Mouse (Mus musculus): ENCODE measurements at regions not wholly inside any gene's neighbourhood (a gene's known extent, or its start where the extent isn't known, plus 50 kb on each side); places are given as distances from the start of the nearest gene placed in this dataset.

DNA sequence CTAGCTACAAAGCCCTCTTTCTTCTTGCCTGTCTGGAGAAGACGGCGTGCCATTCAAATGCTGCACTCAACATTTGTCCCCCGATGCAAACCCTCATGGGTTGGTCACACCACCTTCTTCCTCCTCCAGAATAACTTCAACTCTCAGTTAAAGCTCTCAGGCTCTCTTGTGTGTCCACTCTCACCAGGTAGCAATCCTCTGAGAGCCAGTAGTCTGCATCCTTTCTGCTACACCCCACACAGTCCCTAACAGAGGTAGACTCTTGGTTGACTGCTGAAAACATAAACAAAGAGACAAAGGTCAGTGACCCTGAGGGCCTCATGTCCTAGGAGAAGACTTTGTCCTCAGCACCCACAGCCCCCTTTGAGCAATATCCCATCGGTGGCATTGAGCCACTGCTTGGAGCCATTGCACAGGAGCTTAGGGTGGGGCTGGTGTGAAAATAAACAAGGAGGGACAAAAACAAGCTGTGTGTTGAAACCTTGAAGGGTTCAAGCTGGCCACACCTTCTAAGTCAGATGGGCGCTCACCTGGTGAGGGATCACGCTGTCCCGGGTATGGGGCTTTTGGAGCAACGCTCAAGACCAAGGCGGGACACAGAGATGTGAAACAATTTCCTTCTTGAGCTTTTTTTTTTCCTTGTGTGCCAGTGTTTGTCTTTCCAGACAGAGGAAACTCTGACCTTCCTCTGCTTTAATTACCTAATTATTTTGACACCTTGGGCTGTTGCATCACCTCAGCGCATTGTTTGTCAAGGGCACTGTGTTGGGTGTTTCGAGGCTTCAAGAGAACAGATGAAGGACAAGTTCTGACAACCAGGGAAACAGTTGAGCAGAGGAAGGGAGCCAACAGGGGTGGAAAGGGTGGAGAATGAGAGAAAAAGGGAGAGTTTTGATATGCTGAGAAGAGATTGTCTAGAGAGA lies 101.4 kb upstream of the Bcl6 start:
- DNase-seq (ENCODE audit: low spot score): peak; percentile 54
- 78% methylated on average over 11 of the region's 11 CpGs for WGBS
- H3K4me3 ChIP-seq: no peak overlapping the region
- no peaks in the 10 kb centered on the region for H3K4me1 ChIP-seq
- no peaks in the 10 kb centered on the region for H3K36me3 ChIP-seq
- no peak overlapping the region for H3K27ac ChIP-seq
- H3K27me3 ChIP-seq (ENCODE audit: insufficient read depth, poor library complexity, severe bottlenecking): no peaks in the 10 kb centered on the region
- H3K9me3 ChIP-seq: no peaks in the 10 kb centered on the region

DNA sequence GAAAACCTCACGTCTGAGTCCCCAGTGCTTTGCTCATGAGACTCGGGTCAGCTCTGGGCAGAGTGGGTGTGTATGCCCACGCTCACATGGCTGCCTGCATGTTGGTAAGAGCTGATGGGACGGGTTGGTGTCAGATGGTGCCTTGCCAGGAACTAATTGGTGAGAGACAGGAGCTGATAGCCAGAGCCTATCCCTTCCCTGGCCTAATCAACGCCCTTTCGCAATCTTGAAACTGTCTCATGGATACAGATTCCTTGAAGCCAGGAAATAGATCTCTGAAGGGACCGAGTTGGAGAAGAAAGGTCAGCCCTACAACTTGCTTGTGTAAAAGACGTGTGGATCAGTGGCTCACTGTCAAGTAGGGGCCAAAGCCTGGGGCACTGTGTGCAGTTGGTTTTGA lies 95.3 kb upstream of the Bcl6 start:
- peak; percentile 73 for DNase-seq (ENCODE audit: low spot score)
- WGBS: 43% methylated on average over 8 of the region's 8 CpGs
- Histone ChIP-seq H3K4me1 (peaks cover 7% of the 10 kb centered on the region; the same call in 1 of the 2 replicates), H3K9me3 (no peaks in the 10 kb centered on the region), H3K27me3 (ENCODE audit: insufficient read depth, poor library complexity, severe bottlenecking) (no peaks in the 10 kb centered on the region), H3K27ac (no peak overlapping the region), H3K36me3 (no peaks in the 10 kb centered on the region), H3K4me3 (no peak overlapping the region)

DNA sequence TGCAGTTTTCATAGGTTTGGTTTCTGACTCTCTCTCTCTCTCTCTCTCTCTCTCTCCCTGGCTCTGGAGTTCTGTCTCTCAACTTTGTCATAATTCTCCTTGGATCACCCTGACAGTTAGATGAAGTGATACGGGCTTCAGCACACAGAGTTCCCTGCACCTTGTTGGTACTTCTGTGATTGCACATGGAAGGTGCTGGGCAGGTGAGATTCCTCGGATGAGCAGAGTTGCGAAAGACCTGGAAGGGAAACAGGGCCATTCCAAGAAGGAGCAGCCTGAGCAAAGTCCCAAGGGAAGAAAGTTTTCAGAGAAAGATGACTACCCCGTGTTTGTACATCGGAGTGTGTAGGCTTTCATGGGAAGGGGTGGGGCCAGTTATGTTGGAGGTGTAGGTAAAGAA lies 91.8 kb upstream of the Bcl6 start:
- H3K9me3 ChIP-seq: no peaks in the 10 kb centered on the region
- 89% methylated on average over 5 of the region's 5 CpGs for WGBS
- H3K27me3 ChIP-seq (ENCODE audit: insufficient read depth, poor library complexity, severe bottlenecking): no peaks in the 10 kb centered on the region
- H3K4me3 ChIP-seq: no peak overlapping the region
- H3K36me3 ChIP-seq: no peaks in the 10 kb centered on the region
- peaks cover 7% of the 10 kb centered on the region; the same call in 1 of the 2 replicates for H3K4me1 ChIP-seq
- DNase-seq (ENCODE audit: low spot score): peak; percentile 24
- H3K27ac ChIP-seq: no peak overlapping the region

- no peaks in the 10 kb centered on the region for H3K9me3 ChIP-seq
- no peak overlapping the region for H3K27ac ChIP-seq
- H3K4me3 ChIP-seq: no peak overlapping the region
- 0 out of 2 replicates have a peak, but pooled peaks cover 7% of the 10 kb centered on the region for H3K27me3 ChIP-seq (ENCODE audit: insufficient read depth, poor library complexity, severe bottlenecking)
- H3K36me3 ChIP-seq: no peaks in the 10 kb centered on the region
- H3K4me1 ChIP-seq: peaks cover 3% of the 10 kb centered on the region; the same call in 1 of the 2 replicates
- WGBS: 78% methylated on average over 1 of the region's 1 CpGs
- DNase-seq (ENCODE audit: low spot score): peak; percentile 11
Measured at GRCm38 (mm10) chr16:24078622-24079021, 90.0 kb upstream of the Bcl6 start.

- Histone ChIP-seq H3K9me3 (no peaks in the 10 kb centered on the region), H3K36me3 (no peaks in the 10 kb centered on the region), H3K27ac (no peak overlapping the region), H3K4me3 (no peak overlapping the region), H3K4me1 (no peaks in the 10 kb centered on the region), H3K27me3 (ENCODE audit: insufficient read depth, poor library complexity, severe bottlenecking) (0 out of 2 replicates have a peak, but pooled peaks cover 10% of the 10 kb centered on the region)
- DNase-seq (ENCODE audit: low spot score): no peak
- WGBS: 78% methylated on average over 2 of the region's 2 CpGs
Measured at GRCm38 (mm10) chr16:24077428-24077827, 88.8 kb upstream of the Bcl6 start.

DNA sequence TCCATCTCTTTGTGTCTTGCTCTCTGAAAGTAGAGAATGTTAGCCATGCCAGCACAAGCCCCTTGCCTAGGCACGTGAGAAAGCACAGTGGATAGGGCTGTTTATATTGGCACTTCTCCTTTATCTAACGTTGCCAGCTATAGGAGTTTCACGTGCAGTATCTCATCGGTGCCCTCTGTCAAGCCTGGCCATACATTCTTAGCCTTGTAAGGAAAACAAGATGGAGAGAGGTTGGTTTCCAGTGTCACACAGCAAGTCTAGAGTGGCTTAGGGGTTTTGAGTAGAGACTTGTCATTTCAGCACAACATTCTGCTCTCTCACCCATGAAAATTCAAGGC lies 88.1 kb upstream of the Bcl6 start:
- H3K27me3 ChIP-seq (ENCODE audit: insufficient read depth, poor library complexity, severe bottlenecking): peaks cover 17% of the 10 kb centered on the region; the same call in 1 of the 2 replicates
- H3K36me3 ChIP-seq: no peaks in the 10 kb centered on the region
- no peak overlapping the region for H3K4me3 ChIP-seq
- 67% methylated on average over 4 of the region's 4 CpGs for WGBS
- H3K27ac ChIP-seq: no peak overlapping the region
- H3K9me3 ChIP-seq: no peaks in the 10 kb centered on the region
- H3K4me1 ChIP-seq: no peaks in the 10 kb centered on the region
- no peak for DNase-seq (ENCODE audit: low spot score)

- WGBS: 87% methylated on average over 4 of the region's 4 CpGs
- peaks cover 20% of the 10 kb centered on the region; the same call in 1 of the 2 replicates for H3K27me3 ChIP-seq (ENCODE audit: insufficient read depth, poor library complexity, severe bottlenecking)
- H3K9me3 ChIP-seq: no peaks in the 10 kb centered on the region
- DNase-seq (ENCODE audit: low spot score): no peak
- no peaks in the 10 kb centered on the region for H3K36me3 ChIP-seq
- no peak overlapping the region for H3K27ac ChIP-seq
- no peaks in the 10 kb centered on the region for H3K4me1 ChIP-seq
- H3K4me3 ChIP-seq: no peak overlapping the region
Measured at GRCm38 (mm10) chr16:24076109-24076798, 87.6 kb upstream of the Bcl6 start.

GRCm38 (mm10) chr16:24073613-24074244 lies 85.1 kb upstream of the Bcl6 start:
- Histone ChIP-seq H3K9me3 (no peaks in the 10 kb centered on the region), H3K27me3 (ENCODE audit: insufficient read depth, poor library complexity, severe bottlenecking) (peaks cover 20% of the 10 kb centered on the region; the same call in 1 of the 2 replicates), H3K36me3 (no peaks in the 10 kb centered on the region), H3K4me3 (no peak overlapping the region), H3K4me1 (peaks cover under 1% of the 10 kb centered on the region; the same call in 1 of the 2 replicates), H3K27ac (no peak overlapping the region)
- no peak for DNase-seq (ENCODE audit: low spot score)
- 86% methylated on average over 8 of the region's 8 CpGs for WGBS

DNA sequence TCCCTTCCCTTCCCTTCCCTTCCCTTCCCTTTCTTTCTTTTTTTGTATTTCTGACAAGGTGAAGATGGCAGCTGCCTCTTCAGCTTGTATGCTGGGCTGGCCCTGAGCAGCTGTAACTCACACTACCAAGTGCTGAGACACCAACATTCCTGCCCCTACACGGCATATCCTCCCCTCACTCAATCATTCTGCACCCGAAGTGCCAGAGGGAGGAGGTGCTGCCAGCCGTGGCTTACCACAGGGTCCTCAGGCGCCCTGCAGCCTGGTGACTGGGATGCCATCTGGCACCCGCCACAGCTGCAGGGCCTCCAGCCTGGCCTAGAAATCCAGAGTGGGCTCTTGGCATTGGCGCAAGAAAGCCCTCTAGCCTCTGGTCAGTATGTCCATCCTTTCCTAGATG lies 84.4 kb upstream of the Bcl6 start:
- Histone ChIP-seq H3K27me3 (ENCODE audit: insufficient read depth, poor library complexity, severe bottlenecking) (peaks cover 20% of the 10 kb centered on the region; the same call in 1 of the 2 replicates), H3K36me3 (no peaks in the 10 kb centered on the region), H3K27ac (no peak overlapping the region), H3K9me3 (no peaks in the 10 kb centered on the region), H3K4me1 (peaks cover 7% of the 10 kb centered on the region), H3K4me3 (no peak overlapping the region)
- WGBS: 68% methylated on average over 6 of the region's 6 CpGs
- DNase-seq (ENCODE audit: low spot score): no peak

DNA sequence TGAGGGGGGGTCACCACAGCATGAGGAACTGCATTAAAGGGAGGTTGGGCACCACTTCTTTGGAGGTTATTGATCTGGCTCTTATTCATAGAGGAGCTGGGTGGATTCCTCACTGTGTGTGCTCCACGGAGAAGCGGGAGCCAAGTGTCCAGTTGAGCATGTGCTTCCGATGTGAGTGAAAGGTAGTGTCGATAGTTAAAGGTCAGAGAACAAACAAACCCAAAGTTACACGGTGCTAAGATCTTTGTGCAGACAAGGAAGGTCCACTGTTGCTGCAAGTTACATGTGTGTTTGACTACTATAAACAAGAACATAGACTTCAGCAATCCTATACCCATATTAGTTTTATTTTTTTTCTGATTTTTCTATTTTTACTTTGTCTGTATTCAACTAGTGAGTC lies 80.8 kb upstream of the Bcl6 start:
- 74% methylated on average over 5 of the region's 5 CpGs for WGBS
- Histone ChIP-seq H3K4me1 (peaks cover 14% of the 10 kb centered on the region), H3K36me3 (no peaks in the 10 kb centered on the region), H3K27me3 (ENCODE audit: insufficient read depth, poor library complexity, severe bottlenecking) (peaks cover 20% of the 10 kb centered on the region; the same call in 1 of the 2 replicates), H3K9me3 (no peaks in the 10 kb centered on the region), H3K4me3 (no peak overlapping the region), H3K27ac (no peak overlapping the region)
- DNase-seq (ENCODE audit: low spot score): no peak

DNA sequence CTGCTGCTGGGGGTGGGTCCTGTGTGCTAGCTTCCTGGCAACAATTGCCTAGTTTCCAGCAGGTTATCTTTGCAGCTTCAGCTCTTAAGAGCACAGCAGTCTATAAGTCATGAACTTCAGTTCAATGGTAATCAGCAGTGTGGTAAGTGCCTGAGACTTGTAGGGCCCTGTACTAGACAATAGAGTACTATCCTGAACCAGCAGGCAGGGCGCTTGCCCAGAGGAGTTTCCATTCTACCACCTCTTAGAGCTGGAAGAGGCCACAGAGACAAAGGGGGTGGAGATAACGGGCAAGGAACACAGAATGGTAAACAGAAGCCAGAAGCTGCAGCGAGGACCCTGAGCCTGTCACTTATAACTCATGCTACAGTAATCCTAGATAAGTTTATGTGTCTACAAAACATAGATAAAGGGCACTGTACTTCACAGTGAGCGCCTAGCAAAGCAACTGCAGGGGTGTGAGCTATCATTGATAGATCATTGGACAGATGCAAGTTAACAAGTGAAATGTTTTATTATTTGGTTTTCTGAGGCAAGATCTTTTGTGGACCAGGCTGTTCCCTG lies 79.7 kb upstream of the Bcl6 start:
- Histone ChIP-seq H3K27ac (peak overlapping the region; percentile 25; the same call in 1 of the 2 replicates), H3K9me3 (no peaks in the 10 kb centered on the region), H3K4me3 (no peak overlapping the region; the same call in 1 of the 2 replicates), H3K36me3 (no peaks in the 10 kb centered on the region), H3K4me1 (peaks cover 14% of the 10 kb centered on the region), H3K27me3 (ENCODE audit: insufficient read depth, poor library complexity, severe bottlenecking) (peaks cover 11% of the 10 kb centered on the region; the same call in 1 of the 2 replicates)
- peak; percentile 79 for DNase-seq (ENCODE audit: low spot score)
- 16% methylated on average over 4 of the region's 4 CpGs for WGBS

- no peak overlapping the region for H3K27ac ChIP-seq
- H3K27me3 ChIP-seq (ENCODE audit: insufficient read depth, poor library complexity, severe bottlenecking): no peaks in the 10 kb centered on the region
- no peak overlapping the region for H3K4me3 ChIP-seq
- WGBS: 70% methylated on average over 5 of the region's 5 CpGs
- H3K9me3 ChIP-seq: no peaks in the 10 kb centered on the region
- H3K4me1 ChIP-seq: peaks cover 21% of the 10 kb centered on the region
- DNase-seq (ENCODE audit: low spot score): no peak
- H3K36me3 ChIP-seq: no peaks in the 10 kb centered on the region
Measured at GRCm38 (mm10) chr16:24062314-24062713, 73.7 kb upstream of the Bcl6 start.

Measured in heart, embryonic 10.5 days (tissue).